In the genomic region with DNA sequence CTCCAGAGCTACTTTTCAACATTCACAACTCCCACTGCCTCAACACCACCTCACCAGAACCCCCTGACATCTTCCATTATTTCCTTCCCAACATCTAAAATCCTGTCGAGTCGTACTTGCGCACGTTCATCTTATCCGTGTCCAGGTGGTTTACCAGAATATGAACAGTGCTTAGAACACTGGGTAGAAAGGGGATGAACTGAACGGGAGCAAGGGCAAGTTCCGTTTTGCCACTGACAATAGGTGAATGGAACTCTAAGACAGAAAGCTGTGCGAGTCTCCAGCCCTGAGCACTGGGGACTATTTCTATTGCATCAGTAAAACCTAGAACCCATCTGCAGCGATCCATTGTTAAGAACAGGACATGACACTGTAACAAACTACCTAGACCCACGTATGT, we compare ENCODE assay signal across 7 mouse cellular contexts. TPM values are rescaled to one million over a fixed set of nuclear protein-coding genes. Genes with fewer than 3 reads are reported as not detected.
DNase-seq lines count a peak whose midpoint lies in the region; ATAC-seq and TF ChIP-seq lines count a peak whose summit lies in the region.

No protein-coding gene starts in this region.

- intact Hi-C loops in left cerebral cortex, postnatal 4 days (cut with DNase I) = no loop called here

- H3K4me2 ChIP-seq in embryonic facial prominence, embryonic 12.5 days (replicated peaks) = peak overlapping the region; percentile 72
- H3K4me2 ChIP-seq in intestine, embryonic 16.5 days (ENCODE audit: low read depth, low read length) = peak overlapping the region; percentile 69
- peak overlapping the region; percentile 87 for H3K4me2 ChIP-seq in neural tube, embryonic 15.5 days

- no peaks in the 10 kb centered on the region for H3K9me3 ChIP-seq in embryonic facial prominence, embryonic 12.5 days
- no peaks in the 10 kb centered on the region for H3K9me3 ChIP-seq in intestine, embryonic 16.5 days (ENCODE audit: control insufficient read depth, low read length)
- no peaks in the 10 kb centered on the region for H3K9me3 ChIP-seq in neural tube, embryonic 15.5 days (replicated peaks)

- no peak for DNase-seq in lung, adult 2 months
- no peak for DNase-seq in lung, postnatal 36 days
- DNase-seq in layer of hippocampus, adult 9-10 months (ENCODE audit: low spot score) = no peak
- DNase-seq in left cerebral cortex, postnatal 4 days = no peak

- H3K4me3 ChIP-seq in lung, adult 2 months (replicated peaks; ENCODE audit: extremely low read depth, low read depth, low read length) = peak overlapping the region; percentile 62
- H3K4me3 ChIP-seq in embryonic facial prominence, embryonic 12.5 days = peak overlapping the region; percentile 98
- peak overlapping the region; percentile 89 for H3K4me3 ChIP-seq in intestine, embryonic 16.5 days (ENCODE audit: low read length)
- H3K4me3 ChIP-seq in neural tube, embryonic 15.5 days (replicated peaks) = peak overlapping the region; percentile 91

- 16% methylated on average over 10 of the region's 10 CpGs for WGBS in lung, adult 2 months
- WGBS in embryonic facial prominence, embryonic 12.5 days = 27% methylated on average over 10 of the region's 10 CpGs
- 25% methylated on average over 10 of the region's 10 CpGs for WGBS in intestine, embryonic 16.5 days
- 31% methylated on average over 10 of the region's 10 CpGs for WGBS in neural tube, embryonic 15.5 days

- no peaks in the 10 kb centered on the region for H3K36me3 ChIP-seq in embryonic facial prominence, embryonic 12.5 days
- H3K36me3 ChIP-seq in intestine, embryonic 16.5 days (ENCODE audit: control insufficient read depth, insufficient read depth, low read length) = no peaks in the 10 kb centered on the region
- no peaks in the 10 kb centered on the region for H3K36me3 ChIP-seq in neural tube, embryonic 15.5 days

- H3K27me3 ChIP-seq in embryonic facial prominence, embryonic 12.5 days = no peaks in the 10 kb centered on the region
- H3K27me3 ChIP-seq in intestine, embryonic 16.5 days (replicated peaks; ENCODE audit: control insufficient read depth, insufficient read depth, low read length) = no peaks in the 10 kb centered on the region
- no peaks in the 10 kb centered on the region for H3K27me3 ChIP-seq in neural tube, embryonic 15.5 days (replicated peaks)

- peaks cover 11% of the 10 kb centered on the region for H3K4me1 ChIP-seq in lung, adult 2 months (ENCODE audit: control insufficient read depth, insufficient read depth, low read length)
- peaks cover 20% of the 10 kb centered on the region for H3K4me1 ChIP-seq in embryonic facial prominence, embryonic 12.5 days
- H3K4me1 ChIP-seq in intestine, embryonic 16.5 days (ENCODE audit: control insufficient read depth, insufficient read depth, low read length) = peaks cover 13% of the 10 kb centered on the region
- H3K4me1 ChIP-seq in neural tube, embryonic 15.5 days = peaks cover 38% of the 10 kb centered on the region

- no peak for TF ChIP-seq CTCF in lung, adult 2 months (IDR thresholded peaks at IDR 0.05; ENCODE audit: insufficient read depth, low read length)

- H3K9ac ChIP-seq in embryonic facial prominence, embryonic 12.5 days = peak overlapping the region; percentile 93
- H3K9ac ChIP-seq in intestine, embryonic 16.5 days (ENCODE audit: low read depth, low read length) = peak overlapping the region; percentile 91
- H3K9ac ChIP-seq in neural tube, embryonic 15.5 days (replicated peaks) = peak overlapping the region; percentile 90

- TF ChIP-seq POLR2A in lung, adult 2 months (IDR thresholded peaks at IDR 0.05; ENCODE audit: borderline replicate concordance, extremely low read depth, low read depth, low read length) = no peak

- no peak for ATAC-seq in embryonic facial prominence, embryonic 12.5 days (ENCODE audit: insufficient number of reproducible peaks, insufficient read depth, low FRiP score, low TSS enrichment)
- no peak for ATAC-seq in intestine, embryonic 16.5 days
- no peak for ATAC-seq in neural tube, embryonic 15.5 days (ENCODE audit: low FRiP score)

- H3K27ac ChIP-seq in embryonic facial prominence, embryonic 12.5 days = no peak overlapping the region
- no peak overlapping the region for H3K27ac ChIP-seq in intestine, embryonic 16.5 days (ENCODE audit: low read length)
- H3K27ac ChIP-seq in neural tube, embryonic 15.5 days (replicated peaks) = 0 out of 2 replicates have a peak overlapping the region, but pooled peaks have one; percentile 98

RNA-seq across cellular contexts. Expression of a gene that starts 0.7 kb away (rescaled TPM):
- 20.0 and 25.6 TPM in 2 replicates for polyA plus RNA-seq in lung, adult 2 months (2012; rRNA removed)
- polyA plus RNA-seq in embryonic facial prominence, embryonic 12.5 days (2016; fragmentation: Nextera tagmentation; extraction: Ambion mirVana) = 31.3 and 33.1 TPM in 2 replicates
- polyA plus RNA-seq in intestine, embryonic 16.5 days (2015; fragmentation: Nextera tagmentation; extraction: Ambion mirVana) = 8.3 and 10.7 TPM in 2 replicates
- polyA plus RNA-seq in neural tube, embryonic 15.5 days (2015; fragmentation: Nextera tagmentation; extraction: Ambion mirVana) = 23.5 and 26.0 TPM in 2 replicates
- total RNA-seq in left cerebral cortex, postnatal 4 days (2021) = 100 to 1,000 TPM; 103 to 105 TPM
